Mouse (Mus musculus): Measurements from ENCODE around the gene Wdr89.

DNA sequence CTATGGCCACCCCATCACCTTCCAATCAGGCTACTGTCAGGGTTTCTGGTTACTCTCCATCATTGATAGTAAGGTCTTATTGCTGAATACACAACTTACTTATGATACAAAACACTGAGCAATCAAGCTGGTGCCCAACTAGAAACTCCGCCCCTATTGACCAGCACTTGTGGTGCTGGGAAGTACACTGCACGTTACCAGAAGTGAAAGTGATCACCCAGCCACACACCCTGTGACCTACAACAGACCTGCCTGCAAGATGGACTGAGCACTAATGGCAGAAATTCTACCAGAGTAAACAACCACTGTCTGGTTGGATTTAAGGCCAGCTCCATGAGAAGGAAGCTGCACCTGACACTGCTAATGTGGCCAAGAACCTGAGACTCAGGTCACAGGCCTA is 31.0 kb downstream of the Wdr89 start:
- no peak for TF ChIP-seq ZC3H11A (IDR thresholded peaks at IDR 0.05; ENCODE audit: borderline replicate concordance, low read depth, low read length)
- TF ChIP-seq ZNF384 (IDR thresholded peaks at IDR 0.05; ENCODE audit: low read depth, low read length) = no peak
- TF ChIP-seq CHD2 (IDR thresholded peaks at IDR 0.05; ENCODE audit: low read depth, low read length) = no peak
- TF ChIP-seq MAFK (IDR thresholded peaks at IDR 0.05; ENCODE audit: insufficient read depth, low read depth, low read length) = no peak

All from ES-E14 (cell line).